Mouse (Mus musculus): Measurements from ENCODE around the gene Aimp2. TPM values are rescaled to one million over a fixed set of nuclear protein-coding genes. Genes with fewer than 3 reads are reported as not detected.

Aimp2 gene
- polyA plus RNA-seq, 1 experiment from 2014 or later = 81.4 TPM

GRCm38 (mm10) chr5:143892255-143892886 is 17.3 kb downstream of the Aimp2 start:
- 84% methylated on average over 9 of the region's 9 CpGs for WGBS
- Histone ChIP-seq H3K27ac (no peak overlapping the region), H3K36me3 (peaks cover 85% of the 10 kb centered on the region), H3K9me3 (replicated peaks) (no peaks in the 10 kb centered on the region), H3K4me2 (replicated peaks) (no peak overlapping the region), H3K4me3 (no peak overlapping the region), H3K4me1 (no peaks in the 10 kb centered on the region), H3K9ac (no peak overlapping the region), H3K27me3 (no peaks in the 10 kb centered on the region)
- ATAC-seq (ENCODE audit: low FRiP score) = no peak

- H3K27ac ChIP-seq = no peak overlapping the region
- H3K4me1 ChIP-seq = no peaks in the 10 kb centered on the region
- ATAC-seq (ENCODE audit: low FRiP score) = no peak
- H3K9me3 ChIP-seq (replicated peaks) = 0 out of 2 replicates have a peak, but pooled peaks cover 4% of the 10 kb centered on the region
- no peak overlapping the region for H3K9ac ChIP-seq
- WGBS = 97% methylated on average over 6 of the region's 6 CpGs
- no peaks in the 10 kb centered on the region for H3K27me3 ChIP-seq
- peaks cover 90% of the 10 kb centered on the region for H3K36me3 ChIP-seq
- H3K4me3 ChIP-seq = no peak overlapping the region
- no peak overlapping the region for H3K4me2 ChIP-seq (replicated peaks)
Measured at GRCm38 (mm10) chr5:143890741-143891140, 18.9 kb downstream of the Aimp2 start.

GRCm38 (mm10) chr5:143885274-143885673 is 24.4 kb downstream of the Aimp2 start:
- Histone ChIP-seq H3K27ac (no peak overlapping the region), H3K9ac (no peak overlapping the region), H3K4me3 (no peak overlapping the region), H3K36me3 (peaks cover 94% of the 10 kb centered on the region), H3K4me1 (no peaks in the 10 kb centered on the region), H3K4me2 (replicated peaks) (no peak overlapping the region), H3K27me3 (no peaks in the 10 kb centered on the region), H3K9me3 (replicated peaks) (0 out of 2 replicates have a peak, but pooled peaks cover 7% of the 10 kb centered on the region)
- 98% methylated on average over 3 of the region's 3 CpGs for WGBS
- no peak for ATAC-seq (ENCODE audit: low FRiP score)

- WGBS = 85% methylated on average over 4 of the region's 4 CpGs
- Histone ChIP-seq H3K9ac (no peak overlapping the region), H3K9me3 (replicated peaks) (no peaks in the 10 kb centered on the region), H3K36me3 (peaks cover 68% of the 10 kb centered on the region), H3K27me3 (no peaks in the 10 kb centered on the region), H3K4me1 (no peaks in the 10 kb centered on the region), H3K4me2 (replicated peaks) (no peak overlapping the region), H3K27ac (no peak overlapping the region), H3K4me3 (no peak overlapping the region)
- ATAC-seq (ENCODE audit: low FRiP score) = no peak
Measured at GRCm38 (mm10) chr5:143874571-143874970, 35.1 kb downstream of the Aimp2 start.

- Histone ChIP-seq H3K27me3 (no peaks in the 10 kb centered on the region), H3K27ac (no peak overlapping the region), H3K4me2 (replicated peaks) (no peak overlapping the region), H3K9ac (no peak overlapping the region), H3K4me1 (no peaks in the 10 kb centered on the region), H3K4me3 (no peak overlapping the region), H3K9me3 (replicated peaks) (no peaks in the 10 kb centered on the region), H3K36me3 (peaks cover 43% of the 10 kb centered on the region)
- 89% methylated on average over 11 of the region's 11 CpGs for WGBS
- ATAC-seq (ENCODE audit: low FRiP score) = no peak
Measured at GRCm38 (mm10) chr5:143871547-143872169, 38.0 kb downstream of the Aimp2 start.

Other genes starting within 250 kb of the Aimp2 start
- 37.0 and 37.7 TPM in 2 replicates for gene Usp42, start 177.6 kb downstream of the Aimp2 start, polyA plus RNA-seq (2016; fragmentation: Nextera tagmentation; extraction: Ambion mirVana)
- gene Eif2ak1, start 92.1 kb downstream of the Aimp2 start, polyA plus RNA-seq (2016; fragmentation: Nextera tagmentation; extraction: Ambion mirVana) = 47.8 and 51.7 TPM in 2 replicates
- 0.39 and 0.47 TPM in 2 replicates for gene Ankrd61, start 12.2 kb downstream of the Aimp2 start, polyA plus RNA-seq (2016; fragmentation: Nextera tagmentation; extraction: Ambion mirVana)
- 27.1 and 30.2 TPM in 2 replicates for gene Pms2, start 117 bp upstream of the Aimp2 start, polyA plus RNA-seq (2016; fragmentation: Nextera tagmentation; extraction: Ambion mirVana)
- gene Gm42421, start 18.3 kb upstream of the Aimp2 start, polyA plus RNA-seq (2016; fragmentation: Nextera tagmentation; extraction: Ambion mirVana) = 1.2 and 1.9 TPM in 2 replicates
- gene Rsph10b, start 23.2 kb upstream of the Aimp2 start, polyA plus RNA-seq (2016; fragmentation: Nextera tagmentation; extraction: Ambion mirVana) = 2.4 and 2.6 TPM in 2 replicates
- gene Ccz1, start 105.0 kb upstream of the Aimp2 start, polyA plus RNA-seq (2016; fragmentation: Nextera tagmentation; extraction: Ambion mirVana) = 99.4 and 108 TPM in 2 replicates
- gene Ocm, start 116.8 kb upstream of the Aimp2 start, polyA plus RNA-seq (2016; fragmentation: Nextera tagmentation; extraction: Ambion mirVana) = not detected in 2 replicates
- gene Lmtk2, start 190.6 kb upstream of the Aimp2 start, polyA plus RNA-seq (2016; fragmentation: Nextera tagmentation; extraction: Ambion mirVana) = 8.5 and 10.1 TPM in 2 replicates

Data from hindbrain, embryonic 12.5 days (tissue).